Mouse (Mus musculus): ENCODE results near the gene Hist1h1e.

The Hist1h1e gene

GRCm38 (mm10) chr13:23622175-23622671 lies at the start of gene Hist1h1e:
TSS of gene Hist1h1e (minus strand) at chr13:23622558.
- DNase-seq (ENCODE audit: low spot score), result peak; percentile 93

- no peak for DNase-seq (ENCODE audit: low spot score)
Observed at GRCm38 (mm10) chr13:23662536-23662935, 40.2 kb upstream of the Hist1h1e start.

GRCm38 (mm10) chr13:23659636-23660366 lies 37.4 kb upstream of the Hist1h1e start:
- DNase-seq (ENCODE audit: low spot score), result no peak

- DNase-seq (ENCODE audit: low spot score), result peak; percentile 23
Observed at GRCm38 (mm10) chr13:23630653-23631052, 8.3 kb upstream of the Hist1h1e start.

- DNase-seq (ENCODE audit: low spot score), result peak; percentile 59
Observed at GRCm38 (mm10) chr13:23622861-23623450, 598 bp upstream of the Hist1h1e start.

GRCm38 (mm10) chr13:23621532-23622174 lies 705 bp downstream of the Hist1h1e start:
- DNase-seq (ENCODE audit: low spot score), result no peak

- peak; percentile 95 for DNase-seq (ENCODE audit: low spot score)
Observed at GRCm38 (mm10) chr13:23620733-23621531, 1.4 kb downstream of the Hist1h1e start, which contains the start of gene Hist1h2be. TSS of gene Hist1h2be (minus strand) at chr13:23621124.

GRCm38 (mm10) chr13:23620056-23620732 lies 2.2 kb downstream of the Hist1h1e start:
- DNase-seq (ENCODE audit: low spot score), result peak; percentile 39

- no peak for DNase-seq (ENCODE audit: low spot score)
Observed at GRCm38 (mm10) chr13:23611638-23612037, 10.7 kb downstream of the Hist1h1e start.

GRCm38 (mm10) chr13:23610393-23610792 lies 12.0 kb downstream of the Hist1h1e start:
- no peak for DNase-seq (ENCODE audit: low spot score)

- DNase-seq (ENCODE audit: low spot score), result no peak
Observed at GRCm38 (mm10) chr13:23609844-23610243, 12.5 kb downstream of the Hist1h1e start.

GRCm38 (mm10) chr13:23609209-23609608 lies 13.1 kb downstream of the Hist1h1e start:
- DNase-seq (ENCODE audit: low spot score), result no peak

- no peak for DNase-seq (ENCODE audit: low spot score)
Observed at GRCm38 (mm10) chr13:23605052-23605451, 17.3 kb downstream of the Hist1h1e start.

GRCm38 (mm10) chr13:23604452-23604851 lies 17.9 kb downstream of the Hist1h1e start:
- no peak for DNase-seq (ENCODE audit: low spot score)

- DNase-seq (ENCODE audit: low spot score), result no peak
Observed at GRCm38 (mm10) chr13:23603182-23603699, 19.1 kb downstream of the Hist1h1e start.

- peak; percentile 88 for DNase-seq (ENCODE audit: low spot score)
Observed at GRCm38 (mm10) chr13:23597957-23598356, 24.4 kb downstream of the Hist1h1e start.

GRCm38 (mm10) chr13:23595622-23596372 lies 26.6 kb downstream of the Hist1h1e start:
- DNase-seq (ENCODE audit: low spot score), result no peak

GRCm38 (mm10) chr13:23595185-23595584 lies 27.2 kb downstream of the Hist1h1e start:
- no peak for DNase-seq (ENCODE audit: low spot score)

- no peak for DNase-seq (ENCODE audit: low spot score)
Observed at GRCm38 (mm10) chr13:23593051-23593770, 29.1 kb downstream of the Hist1h1e start.

GRCm38 (mm10) chr13:23592614-23593013 lies 29.7 kb downstream of the Hist1h1e start:
- DNase-seq (ENCODE audit: low spot score), result no peak
